Mouse (Mus musculus) frontal cortex, postnatal 10 days (tissue): Measurements from ENCODE around the gene Zbtb38.

ENCODE experiments used
- DNase-seq, 2 experiments: peaks; one replicate each; pipeline ENCODE4 v3.0.0; 2022; ENCODE audit warnings: low spot score in 2 of 2, mixed read lengths in 1 of 2

Gene Zbtb38

DNA sequence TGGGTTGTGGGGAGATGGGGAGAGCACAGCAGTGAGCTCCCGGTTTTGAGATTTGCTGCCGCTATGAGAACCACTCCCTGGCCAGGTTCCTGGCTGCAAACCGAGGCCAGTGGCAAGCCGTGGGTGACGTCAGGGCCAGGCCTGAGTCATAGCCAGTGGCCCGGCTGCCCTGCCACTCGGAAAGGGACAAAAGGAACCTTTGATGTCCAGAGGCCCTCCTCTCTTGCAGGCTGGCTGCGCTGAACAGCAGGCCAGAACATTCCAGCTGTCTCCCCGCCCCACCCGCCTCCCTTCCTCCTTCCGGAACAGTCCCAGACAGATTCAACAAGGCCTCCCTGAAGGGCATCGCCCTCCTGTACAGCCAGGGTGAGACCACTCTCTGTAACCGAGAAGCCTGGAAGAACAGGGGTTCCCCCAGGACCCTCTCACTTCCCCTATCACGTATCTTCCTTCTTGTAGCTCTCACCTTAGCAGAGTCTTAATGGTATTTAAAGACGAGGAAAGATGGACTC, at the start of gene Zbtb38:
TSS of gene Zbtb38 (minus strand) at position 229 of the 512 bp plus-strand sequence.
- DNase-seq = peak; percentile 55 to 56

DNA sequence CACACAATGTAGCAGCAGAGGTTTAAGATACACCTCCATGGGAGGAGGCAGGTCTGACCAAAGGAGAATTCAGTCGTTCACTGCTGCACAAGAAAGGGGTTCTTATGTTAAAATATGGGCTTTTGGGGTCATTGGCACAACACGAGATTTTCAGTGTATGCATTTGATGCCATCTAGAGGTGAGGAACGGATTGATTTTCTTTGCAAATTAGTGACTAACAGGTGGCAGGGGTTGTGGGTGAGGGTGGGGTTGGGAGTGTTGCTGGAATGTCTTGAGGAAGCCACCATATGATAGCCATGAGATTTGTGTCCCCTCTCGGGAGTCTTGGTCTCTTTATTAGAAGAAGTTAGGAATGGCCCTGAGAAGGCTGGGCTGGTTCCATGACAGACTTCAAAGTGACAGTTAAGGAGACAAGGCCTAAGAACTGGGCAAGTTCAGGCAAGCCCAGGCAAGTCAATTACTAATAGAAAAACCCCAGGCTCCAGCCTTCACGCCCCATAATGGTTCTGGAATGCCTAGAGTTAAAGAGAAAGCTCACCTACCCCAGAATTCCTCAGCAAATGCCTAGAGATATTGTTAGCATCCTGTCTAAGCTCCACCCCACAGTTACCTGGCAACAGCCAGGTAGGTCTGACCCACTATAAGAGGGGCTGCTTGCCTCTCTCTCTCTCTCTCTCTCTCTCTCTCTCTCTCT, 47.6 kb upstream of the Zbtb38 start:
- DNase-seq = no peak

DNA sequence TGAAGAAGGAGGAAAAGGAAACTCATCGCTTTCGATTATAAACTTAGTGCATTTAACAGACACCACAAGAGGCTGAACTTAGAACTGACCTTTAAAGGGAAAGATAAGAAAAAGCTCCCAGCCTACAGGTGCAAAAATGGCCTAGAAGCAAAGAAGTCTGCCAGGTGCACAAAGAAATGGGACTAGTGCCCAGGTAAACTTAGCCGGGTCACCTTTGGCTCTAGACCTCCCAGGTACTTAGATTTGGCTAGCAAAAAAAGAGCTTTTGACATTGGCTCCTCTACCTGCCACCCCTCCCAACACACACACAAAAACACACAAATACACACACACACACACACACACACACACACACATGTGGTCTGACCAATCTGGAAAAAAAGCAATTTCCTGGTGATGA, 44.7 kb upstream of the Zbtb38 start:
- DNase-seq = no peak

- peak; percentile 13 to 40 for DNase-seq
These were observed 42.8 kb upstream of the Zbtb38 start for GRCm38 (mm10) chr9:96795399-96795928.

DNA sequence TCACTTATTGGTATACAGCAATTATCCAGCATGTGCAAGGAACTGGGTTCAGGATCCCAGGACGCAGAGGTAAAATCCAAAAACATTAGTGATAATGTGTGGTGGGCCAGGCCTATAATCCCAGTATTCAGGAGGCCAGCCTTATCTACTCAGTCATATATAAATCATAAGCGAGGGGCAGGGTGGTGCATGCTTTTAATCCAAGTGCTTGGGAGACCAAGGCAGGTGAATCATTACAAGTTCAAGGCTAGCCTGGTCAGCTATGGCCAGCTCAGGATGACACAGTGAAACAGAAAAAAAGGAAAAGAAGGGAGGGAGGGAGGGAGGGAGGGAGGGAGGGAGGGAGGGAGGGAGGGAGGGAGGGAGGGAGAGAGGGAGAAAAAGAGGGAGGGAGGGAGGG, 42.0 kb upstream of the Zbtb38 start:
- DNase-seq = no peak

DNA sequence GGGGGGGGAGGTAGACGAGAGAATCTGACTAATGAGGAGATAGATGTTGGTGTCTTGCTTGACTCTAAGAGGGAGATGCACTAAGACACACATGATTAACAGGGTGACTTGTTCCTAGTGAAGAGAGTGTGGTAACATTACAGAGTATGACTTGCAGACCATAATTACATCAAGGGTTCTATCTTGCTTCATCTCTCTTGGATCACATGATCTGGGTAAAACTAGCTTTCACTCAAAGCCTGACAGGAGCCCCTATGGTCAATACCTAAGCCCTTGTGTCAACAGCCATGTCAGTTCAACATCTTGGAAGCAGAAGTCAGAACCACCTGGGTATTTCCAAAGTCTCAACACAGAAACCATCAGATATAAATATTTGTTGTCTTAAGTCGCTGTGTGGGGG, 39.9 kb upstream of the Zbtb38 start:
- DNase-seq = no peak

GRCm38 (mm10) chr9:96790389-96791007, 37.9 kb upstream of the Zbtb38 start:
- no peak for DNase-seq

- no peak for DNase-seq
These were observed 37.3 kb upstream of the Zbtb38 start for GRCm38 (mm10) chr9:96789906-96790305.

DNA sequence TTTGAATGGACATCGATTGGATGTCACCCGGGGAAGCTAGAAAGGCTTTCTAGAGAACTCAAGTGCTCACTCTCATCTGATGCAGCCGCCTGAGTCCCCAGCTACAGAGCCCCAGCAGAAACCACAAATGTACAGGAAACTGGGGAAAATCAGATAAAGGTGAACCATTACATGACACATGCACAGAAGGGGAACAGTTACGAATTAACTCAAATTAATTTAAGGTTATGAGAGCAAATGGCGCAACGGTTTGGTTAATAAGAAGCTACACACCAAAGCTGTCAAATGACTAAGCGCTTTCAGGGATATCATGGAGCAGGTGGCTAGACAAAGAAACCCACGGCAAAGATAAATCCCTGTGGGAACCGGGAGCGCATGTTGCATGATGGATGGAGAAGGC, 35.2 kb upstream of the Zbtb38 start:
- DNase-seq = no peak

GRCm38 (mm10) chr9:96785871-96786342, 33.3 kb upstream of the Zbtb38 start:
- no peak for DNase-seq

- no peak for DNase-seq
These were observed 32.6 kb upstream of the Zbtb38 start for GRCm38 (mm10) chr9:96785187-96785586.

GRCm38 (mm10) chr9:96783667-96784066, 31.0 kb upstream of the Zbtb38 start:
- no peak for DNase-seq

- DNase-seq = no peak
These were observed 30.6 kb upstream of the Zbtb38 start for GRCm38 (mm10) chr9:96783258-96783657.

GRCm38 (mm10) chr9:96782062-96782461, 29.4 kb upstream of the Zbtb38 start:
- no peak for DNase-seq

- DNase-seq = no peak
These were observed 20.5 kb upstream of the Zbtb38 start for GRCm38 (mm10) chr9:96773146-96773545.

GRCm38 (mm10) chr9:96770443-96770842, 17.8 kb upstream of the Zbtb38 start:
- DNase-seq = no peak

DNA sequence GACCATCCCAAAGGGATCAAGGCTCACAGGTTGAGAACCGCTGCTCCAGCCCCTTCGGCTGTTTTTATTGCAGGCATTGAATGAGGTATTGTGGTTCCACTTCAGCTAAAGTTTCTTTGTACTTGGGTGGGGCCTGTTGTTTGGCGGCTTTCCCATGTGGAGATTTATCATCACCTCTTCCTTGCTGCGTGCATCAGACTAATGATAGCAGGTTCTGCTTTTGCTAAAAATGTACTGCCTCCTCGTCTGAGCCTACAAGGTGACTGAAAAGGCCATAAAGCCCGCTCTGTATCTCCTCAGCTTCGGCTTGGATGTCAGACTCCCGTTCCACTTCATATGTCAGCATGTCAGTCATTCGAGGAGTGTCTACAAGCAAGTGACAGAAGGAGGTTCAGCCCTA, 17.0 kb upstream of the Zbtb38 start:
- DNase-seq = no peak

DNA sequence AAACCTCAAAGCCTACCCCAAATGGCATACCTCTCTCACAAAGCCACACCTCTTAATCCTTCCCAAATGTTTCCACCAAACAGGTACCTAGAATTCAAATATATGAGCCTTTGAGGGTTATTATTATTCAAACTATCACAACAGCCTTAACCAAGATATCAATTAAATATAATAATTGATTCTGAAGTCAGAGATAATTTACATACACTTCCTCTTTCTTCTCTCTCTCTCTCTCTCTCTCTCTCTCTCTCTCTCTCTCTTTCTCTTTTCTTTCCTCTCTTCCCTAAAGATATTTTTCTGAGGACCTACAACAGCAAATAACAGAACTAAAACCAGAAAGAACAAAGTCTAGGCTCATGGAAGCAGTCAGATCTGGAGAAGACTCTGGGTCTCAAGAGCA, 15.2 kb upstream of the Zbtb38 start:
- no peak for DNase-seq

DNA sequence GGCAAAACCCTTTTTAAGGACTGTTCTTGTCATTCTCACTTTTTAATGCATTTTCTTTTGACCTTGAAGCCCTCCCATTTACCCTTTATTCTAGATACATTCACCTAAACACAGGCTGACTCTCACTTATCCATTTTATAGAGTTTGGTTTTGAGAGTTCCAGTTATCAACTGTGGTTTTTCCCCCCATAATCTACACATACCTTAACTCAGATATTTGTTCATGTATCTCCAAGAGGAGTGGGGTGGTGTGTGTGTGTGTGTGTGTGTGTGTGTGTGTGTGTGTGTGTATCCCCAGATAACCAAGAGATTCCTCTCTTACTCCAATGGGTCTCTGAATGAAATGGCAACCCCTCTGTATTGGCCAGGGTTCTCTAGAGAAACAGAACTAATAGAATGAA, 13.4 kb upstream of the Zbtb38 start:
- DNase-seq = no peak

DNA sequence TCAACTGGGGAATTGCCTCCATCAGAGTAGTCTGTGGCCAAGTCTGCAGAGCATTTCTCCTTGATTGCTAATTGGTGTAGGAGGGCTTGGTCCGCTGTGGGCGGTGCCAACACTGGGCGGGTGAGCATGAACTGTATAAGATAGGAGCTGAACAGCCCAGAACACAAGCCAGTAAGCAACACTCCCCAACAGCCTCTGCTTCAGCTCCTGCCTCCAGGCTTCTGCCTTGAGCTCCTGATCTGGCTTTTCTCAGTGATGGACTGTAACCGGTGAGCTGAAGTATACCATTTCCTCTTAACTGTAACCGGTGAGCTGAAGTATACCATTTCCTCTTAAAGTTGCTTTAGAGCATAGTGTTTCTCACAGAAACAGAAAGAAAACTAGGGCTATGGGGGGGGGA, 12.8 kb upstream of the Zbtb38 start:
- no peak for DNase-seq

- no peak for DNase-seq
These were observed 11.4 kb upstream of the Zbtb38 start for GRCm38 (mm10) chr9:96763847-96764631.

DNA sequence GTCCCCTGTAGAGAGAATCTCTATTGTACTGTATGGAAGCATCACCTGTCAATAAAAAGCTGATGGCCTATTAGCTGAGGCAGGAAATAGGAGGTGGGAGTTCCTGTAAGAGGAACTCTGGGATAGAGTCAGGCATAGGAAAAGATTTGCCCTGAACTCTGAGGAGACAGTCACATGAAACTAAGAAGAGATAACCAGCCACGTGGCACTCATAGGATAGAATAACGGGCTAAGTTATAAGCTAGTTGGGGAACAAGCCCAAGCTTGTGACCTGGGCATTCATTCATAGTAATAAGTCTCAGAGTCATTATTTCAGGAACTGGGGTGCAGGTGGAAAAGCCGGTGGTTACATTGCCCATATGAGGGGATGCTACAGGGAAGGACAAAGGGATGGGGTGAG, 10.4 kb upstream of the Zbtb38 start:
- DNase-seq = no peak
